Mouse (Mus musculus): ENCODE measurements at regions not wholly inside any gene's neighbourhood (a gene's known extent, or its start where the extent isn't known, plus 50 kb on each side); places are given as distances from the start of the nearest gene placed in this dataset.

GRCm38 (mm10) chr4:97431239-97431638, 248.3 kb upstream of the Gm10192 start:
- Histone ChIP-seq H3K4me3 (replicated peaks; ENCODE audit: low read length) (no peak overlapping the region), H3K27ac (replicated peaks; ENCODE audit: low read depth, low read length) (no peak overlapping the region), H3K9me3 (ENCODE audit: control insufficient read depth, low read length) (no peaks in the 10 kb centered on the region), H3K4me2 (replicated peaks; ENCODE audit: low read depth, low read length, severe bottlenecking) (no peak overlapping the region), H3K9ac (ENCODE audit: low read depth, low read length, severe bottlenecking) (no peak overlapping the region), H3K4me1 (ENCODE audit: control insufficient read depth, insufficient read depth, low read length) (no peaks in the 10 kb centered on the region), H3K36me3 (ENCODE audit: control insufficient read depth, insufficient read depth, low read length) (no peaks in the 10 kb centered on the region), H3K27me3 (ENCODE audit: control insufficient read depth, insufficient read depth, low read length) (no peaks in the 10 kb centered on the region)
- no peak for TF ChIP-seq POLR2A (IDR thresholded peaks at IDR 0.05; ENCODE audit: borderline replicate concordance, extremely low read depth, insufficient read depth, insufficient read length)
- 71% methylated on average over 2 of the region's 2 CpGs for WGBS
- no peak for DNase-seq (ENCODE audit: low spot score)
- no peak for ATAC-seq (ENCODE audit: low FRiP score, low read depth)

GRCm38 (mm10) chr4:97419845-97420244, 236.9 kb upstream of the Gm10192 start:
- H3K27ac ChIP-seq (replicated peaks; ENCODE audit: low read depth, low read length), result no peak overlapping the region
- H3K9ac ChIP-seq (ENCODE audit: low read depth, low read length, severe bottlenecking), result no peak overlapping the region
- 76% methylated on average over 1 of the region's 1 CpGs for WGBS
- no peaks in the 10 kb centered on the region for H3K4me1 ChIP-seq (ENCODE audit: control insufficient read depth, insufficient read depth, low read length)
- no peaks in the 10 kb centered on the region for H3K27me3 ChIP-seq (ENCODE audit: control insufficient read depth, insufficient read depth, low read length)
- H3K4me3 ChIP-seq (replicated peaks; ENCODE audit: low read length), result no peak overlapping the region
- no peak for TF ChIP-seq POLR2A (IDR thresholded peaks at IDR 0.05; ENCODE audit: borderline replicate concordance, extremely low read depth, insufficient read depth, insufficient read length)
- DNase-seq (ENCODE audit: low spot score), result no peak
- no peak overlapping the region for H3K4me2 ChIP-seq (replicated peaks; ENCODE audit: low read depth, low read length, severe bottlenecking)
- no peaks in the 10 kb centered on the region for H3K9me3 ChIP-seq (ENCODE audit: control insufficient read depth, low read length)
- no peak for ATAC-seq (ENCODE audit: low FRiP score, low read depth)
- no peaks in the 10 kb centered on the region for H3K36me3 ChIP-seq (ENCODE audit: control insufficient read depth, insufficient read depth, low read length)

- ATAC-seq (ENCODE audit: low FRiP score, low read depth) (no peak), DNase-seq (ENCODE audit: low spot score) (peak; percentile 43)
- Histone ChIP-seq H3K27me3 (ENCODE audit: control insufficient read depth, insufficient read depth, low read length) (no peaks in the 10 kb centered on the region), H3K9ac (ENCODE audit: low read depth, low read length, severe bottlenecking) (no peak overlapping the region), H3K4me1 (ENCODE audit: control insufficient read depth, insufficient read depth, low read length) (no peaks in the 10 kb centered on the region), H3K9me3 (ENCODE audit: control insufficient read depth, low read length) (no peaks in the 10 kb centered on the region), H3K4me3 (replicated peaks; ENCODE audit: low read length) (no peak overlapping the region), H3K4me2 (replicated peaks; ENCODE audit: low read depth, low read length, severe bottlenecking) (no peak overlapping the region), H3K36me3 (ENCODE audit: control insufficient read depth, insufficient read depth, low read length) (no peaks in the 10 kb centered on the region), H3K27ac (replicated peaks; ENCODE audit: low read depth, low read length) (no peak overlapping the region)
- WGBS, result 46% methylated on average over 5 of the region's 5 CpGs
- no peak for TF ChIP-seq POLR2A (IDR thresholded peaks at IDR 0.05; ENCODE audit: borderline replicate concordance, extremely low read depth, insufficient read depth, insufficient read length)
Measured at GRCm38 (mm10) chr4:97418616-97419015, 235.7 kb upstream of the Gm10192 start.

GRCm38 (mm10) chr4:97417943-97418342, 235.0 kb upstream of the Gm10192 start:
- TF ChIP-seq POLR2A (IDR thresholded peaks at IDR 0.05; ENCODE audit: borderline replicate concordance, extremely low read depth, insufficient read depth, insufficient read length), result no peak
- H3K4me3 ChIP-seq (replicated peaks; ENCODE audit: low read length), result no peak overlapping the region
- no peak overlapping the region for H3K9ac ChIP-seq (ENCODE audit: low read depth, low read length, severe bottlenecking)
- H3K27me3 ChIP-seq (ENCODE audit: control insufficient read depth, insufficient read depth, low read length), result no peaks in the 10 kb centered on the region
- H3K27ac ChIP-seq (replicated peaks; ENCODE audit: low read depth, low read length), result no peak overlapping the region
- no peaks in the 10 kb centered on the region for H3K36me3 ChIP-seq (ENCODE audit: control insufficient read depth, insufficient read depth, low read length)
- H3K9me3 ChIP-seq (ENCODE audit: control insufficient read depth, low read length), result no peaks in the 10 kb centered on the region
- no peak for ATAC-seq (ENCODE audit: low FRiP score, low read depth)
- no peak overlapping the region for H3K4me2 ChIP-seq (replicated peaks; ENCODE audit: low read depth, low read length, severe bottlenecking)
- H3K4me1 ChIP-seq (ENCODE audit: control insufficient read depth, insufficient read depth, low read length), result no peaks in the 10 kb centered on the region
- no peak for DNase-seq (ENCODE audit: low spot score)

- Histone ChIP-seq H3K36me3 (ENCODE audit: control insufficient read depth, insufficient read depth, low read length) (no peaks in the 10 kb centered on the region), H3K9me3 (ENCODE audit: control insufficient read depth, low read length) (no peaks in the 10 kb centered on the region), H3K27me3 (ENCODE audit: control insufficient read depth, insufficient read depth, low read length) (no peaks in the 10 kb centered on the region), H3K27ac (replicated peaks; ENCODE audit: low read depth, low read length) (no peak overlapping the region), H3K4me1 (ENCODE audit: control insufficient read depth, insufficient read depth, low read length) (no peaks in the 10 kb centered on the region), H3K9ac (ENCODE audit: low read depth, low read length, severe bottlenecking) (no peak overlapping the region), H3K4me3 (replicated peaks; ENCODE audit: low read length) (no peak overlapping the region), H3K4me2 (replicated peaks; ENCODE audit: low read depth, low read length, severe bottlenecking) (no peak overlapping the region)
- DNase-seq (ENCODE audit: low spot score), result no peak
- no peak for TF ChIP-seq POLR2A (IDR thresholded peaks at IDR 0.05; ENCODE audit: borderline replicate concordance, extremely low read depth, insufficient read depth, insufficient read length)
- 87% methylated on average over 7 of the region's 7 CpGs for WGBS
- no peak for ATAC-seq (ENCODE audit: low FRiP score, low read depth)
Measured at GRCm38 (mm10) chr4:97408633-97409296, 225.8 kb upstream of the Gm10192 start.
